Comparison of ENCODE assay signal across 22 mouse cellular contexts in the genomic region with DNA sequence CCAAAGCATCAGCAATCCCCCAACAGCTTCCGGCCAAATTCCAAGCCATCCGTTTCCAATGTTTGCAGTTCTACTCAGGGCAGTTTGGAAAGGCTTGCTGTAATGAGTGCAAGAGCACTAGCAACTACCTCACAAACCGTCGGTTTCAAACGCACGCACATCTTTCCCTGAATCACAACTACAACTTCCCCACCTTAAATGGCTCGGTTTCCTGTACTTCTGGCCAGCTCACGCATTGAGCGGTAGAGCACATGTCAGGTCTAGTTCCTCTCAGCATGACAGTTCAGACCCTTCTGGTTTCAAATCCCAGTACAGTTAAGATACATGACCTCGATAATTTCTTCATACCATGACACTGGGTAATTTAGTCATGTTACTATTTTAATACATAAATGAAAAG. TPM values are rescaled to one million over a fixed set of nuclear protein-coding genes. Genes with fewer than 3 reads are reported as not detected.
DNase-seq lines count a peak whose midpoint lies in the region; ATAC-seq and TF ChIP-seq lines count a peak whose summit lies in the region.
"Had no signal": no experiment of that assay in that cellular context is flagged by ENCODE, and none has a peak within 500 bp of the region (broad histone marks: within the 10 kb centered on the region; RNA-seq: fewer than 3 reads in every experiment).

No protein-coding gene starts in this region.

- in situ Hi-C loops in ES-E14 (cut with MboI; ENCODE audit: low sequenced_read_pairs in 2 of 2, unreplicated experiment in 2 of 2): no loop called here

- ATAC-seq in megakaryocyte, adult 5-6 weeks (ENCODE audit: poor library complexity, severe bottlenecking): 0 out of 2 replicates have a peak, but pooled peaks have one; percentile 38
- ATAC-seq: CD4-positive, CD25-positive, alpha-beta regulatory T cell, adult 4 months; forebrain, embryonic 13.5 days; forebrain, embryonic 16.5 days; hindbrain, embryonic 16.5 days had no signal

- peak overlapping the region; percentile 12; the same call in 1 of the 2 replicates for H3K27ac ChIP-seq in gastrocnemius, adult 2 months
- no peak overlapping the region for H3K27ac ChIP-seq in ES-E14 (ENCODE audit: insufficient read depth, low read depth, low read length, poor library complexity, severe bottlenecking)
- H3K27ac ChIP-seq: forebrain, embryonic 10.5 days; forebrain, embryonic 13.5 days; hindbrain, embryonic 12.5 days; intestine, embryonic 15.5 days had no signal

- DNase-seq in gastrocnemius, adult 2 months: no peak
- DNase-seq in gastrocnemius, adult 18-20 months (ENCODE audit: low spot score): no peak
- peak; percentile 36 for DNase-seq in 416B (ENCODE audit: low read depth)
- no peak for DNase-seq in ES-E14 (ENCODE audit: low read depth, low spot score)
- no peak for DNase-seq in testis, postnatal 14 days (ENCODE audit: low spot score)
- DNase-seq in Muller cell, postnatal 12 days (ENCODE audit: inconsistent ontology term): no peak
- DNase-seq in left cerebral cortex, adult 11 months (ENCODE audit: low spot score): no peak
- DNase-seq: adrenal gland, postnatal 14 days; cerebellum, adult 11-12 months; cerebellum, adult 8-10 months; cerebellum, postnatal 10 days; cerebellum, postnatal 36 days; gastrocnemius, postnatal 25 days had no signal

- H3K4me1 ChIP-seq in ES-E14 (ENCODE audit: control insufficient read depth in 2 of 2, insufficient read depth in 2 of 2, low read length in 2 of 2, poor library complexity in 1 of 2): peaks cover 2 to 11% of the 10 kb centered on the region in 2 experiments; a peak in 1 of 4 replicates
- H3K4me1 ChIP-seq: hindbrain, embryonic 12.5 days; intestine, embryonic 15.5 days had no signal

- peak overlapping the region; percentile 12; the same call in 1 of the 2 replicates for H3K9ac ChIP-seq in ES-E14 (ENCODE audit: insufficient read depth, low read depth, low read length, poor library complexity, severe bottlenecking)
- H3K9ac ChIP-seq: forebrain, embryonic 13.5 days; hindbrain, embryonic 12.5 days; intestine, embryonic 15.5 days had no signal

- no peak for TF ChIP-seq CTCF in gastrocnemius, adult 2 months (IDR thresholded peaks at IDR 0.05)

- no peaks in the 10 kb centered on the region for H3K9me3 ChIP-seq in ES-E14 (ENCODE audit: control insufficient read depth, insufficient read depth, low read depth, low read length)
- H3K9me3 ChIP-seq: forebrain, embryonic 10.5 days; forebrain, embryonic 13.5 days; G1E; hindbrain, embryonic 12.5 days; intestine, embryonic 15.5 days had no signal

- H3K36me3 ChIP-seq in ES-E14 (ENCODE audit: control insufficient read depth, insufficient read depth, low read length, poor library complexity, severe bottlenecking): peaks cover 17% of the 10 kb centered on the region

- intact Hi-C loops in gastrocnemius, adult 2 months (cut with DNase I): no loop called here

- H3K4me3 ChIP-seq in gastrocnemius, adult 2 months: no peak overlapping the region
- H3K4me3 ChIP-seq in ES-E14 (ENCODE audit: insufficient read depth in 1 of 2, low read depth in 1 of 2, low read length in 2 of 2, poor library complexity in 1 of 2, severe bottlenecking in 1 of 2): no peak overlapping the region
- H3K4me3 ChIP-seq: forebrain, embryonic 10.5 days; forebrain, embryonic 13.5 days; hindbrain, embryonic 12.5 days; intestine, embryonic 15.5 days had no signal

TF ChIP-seq in ES-E14, 5 proteins besides CTCF, POLR2A, EP300 and RAD21:
- no peak for TF ChIP-seq ZNF384 (IDR thresholded peaks at IDR 0.05; ENCODE audit: low read depth, low read length)
- no peak for TF ChIP-seq ZC3H11A (IDR thresholded peaks at IDR 0.05; ENCODE audit: borderline replicate concordance, low read depth, low read length)
- no peak for TF ChIP-seq MAFK (IDR thresholded peaks at IDR 0.05; ENCODE audit: insufficient read depth, low read depth, low read length)
- TF ChIP-seq CHD2 (IDR thresholded peaks at IDR 0.05; ENCODE audit: low read depth, low read length): no peak
- no peak for TF ChIP-seq HCFC1 (IDR thresholded peaks at IDR 0.05; ENCODE audit: borderline replicate concordance, insufficient read depth, low read length)

RNA-seq across cellular contexts. Expression of a gene that starts 6.6 kb away (rescaled TPM):
- total RNA-seq in gastrocnemius, adult 2 months (2021): 1 to 10 TPM; 5.0 to 7.3 TPM
- 1 to 10 TPM; 6.4 to 8.2 TPM for total RNA-seq in gastrocnemius, adult 18-20 months (2021)
- 28.7 and 35.2 TPM in 2 replicates for total RNA-seq in ES-E14 (2012; rRNA removed)
- total RNA-seq in megakaryocyte, adult 5-6 weeks (2015): 3.9 and 4.1 TPM in 2 replicates
- total RNA-seq in megakaryocyte, adult 5-6 weeks (2017): 3.1 and 3.2 TPM in 2 replicates

RNA-seq across cellular contexts. Expression of a gene that starts 12.6 kb away (rescaled TPM):
- total RNA-seq in gastrocnemius, adult 2 months (2021): 10 to 100 TPM; 20.9 to 22.0 TPM
- 10 to 100 TPM; 17.6 to 18.1 TPM for total RNA-seq in gastrocnemius, adult 18-20 months (2021)
- total RNA-seq in ES-E14 (2012; rRNA removed): 47.9 and 49.5 TPM in 2 replicates
- 42.8 and 46.4 TPM in 2 replicates for total RNA-seq in megakaryocyte, adult 5-6 weeks (2015)
- 77.7 and 78.4 TPM in 2 replicates for total RNA-seq in megakaryocyte, adult 5-6 weeks (2017)
